Mouse (Mus musculus) frontal cortex, postnatal 25 days (tissue): Measurements from ENCODE around the gene Ddx20.

Experiments used
- DNase-seq, 2 experiments: peaks; one replicate each; pipeline ENCODE4 v3.0.0; 2022; ENCODE audit warnings: low spot score in 2 of 2

Gene Ddx20

DNA sequence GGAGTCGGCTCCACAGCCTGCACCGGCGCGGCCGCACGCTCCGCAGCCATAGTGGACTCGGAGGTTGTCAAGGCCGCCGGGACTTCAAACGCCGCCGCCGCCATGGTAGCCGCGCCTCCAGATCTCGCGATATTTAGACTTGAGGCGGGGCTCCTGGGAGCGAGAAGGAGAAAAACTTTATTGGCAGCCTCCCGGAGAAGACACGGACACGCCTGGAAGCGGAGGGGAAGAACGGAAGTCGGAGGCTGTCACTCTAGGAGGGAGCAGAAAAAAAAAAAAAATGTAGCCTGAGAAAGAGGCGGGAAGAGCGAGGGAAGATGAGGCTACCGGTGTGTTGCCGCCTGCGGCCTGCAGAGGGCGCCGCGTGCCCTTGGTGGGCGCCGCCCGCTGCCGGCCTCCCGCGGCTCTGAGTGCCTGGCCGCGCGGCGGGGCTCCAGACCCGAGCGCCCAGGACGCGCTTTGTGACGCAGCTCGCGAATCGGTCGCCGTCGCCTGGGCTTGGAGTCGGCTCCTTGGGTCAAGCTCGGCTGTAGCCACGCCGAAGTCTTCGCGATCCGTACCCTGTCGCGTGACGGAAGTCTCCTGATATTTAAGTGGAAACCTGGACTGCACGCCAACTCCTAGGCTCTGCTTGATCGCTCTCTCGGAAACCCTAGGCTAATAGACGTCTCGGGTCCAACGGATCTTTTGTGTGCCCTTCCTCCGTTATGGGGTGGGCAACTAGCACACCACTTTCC is at the start of gene Ddx20:
Gene Ddx20, minus strand, starts transcription at position 251 of the 737 bp plus-strand sequence.
- DNase-seq = peak; percentile 74 to 81

GRCm38 (mm10) chr3:105737070-105737469 is 49.7 kb upstream of the Ddx20 start:
- DNase-seq = no peak

- no peak for DNase-seq
These were observed 48.8 kb upstream of the Ddx20 start for GRCm38 (mm10) chr3:105736148-105736547.

DNA sequence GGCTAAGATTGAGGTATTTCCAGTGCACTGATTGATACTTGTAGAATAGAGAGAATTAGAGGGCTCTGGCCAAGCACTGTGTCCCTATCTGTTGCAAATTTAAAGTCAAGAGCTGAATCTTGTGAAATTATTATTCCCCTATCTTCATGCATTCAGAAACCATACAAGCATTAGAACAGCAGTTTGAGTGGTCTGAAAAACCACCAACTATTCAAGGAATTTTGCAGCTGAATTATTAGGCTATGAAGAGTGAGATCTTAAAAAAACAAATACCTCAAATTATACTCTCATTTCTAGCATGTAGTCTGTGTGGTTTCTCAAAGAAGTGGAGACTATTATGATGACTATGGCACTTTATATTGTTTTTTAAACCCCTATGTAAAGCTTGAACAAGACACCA is 47.9 kb upstream of the Ddx20 start:
- DNase-seq = no peak

- no peak for DNase-seq
These were observed 46.2 kb upstream of the Ddx20 start for GRCm38 (mm10) chr3:105733538-105733937.

DNA sequence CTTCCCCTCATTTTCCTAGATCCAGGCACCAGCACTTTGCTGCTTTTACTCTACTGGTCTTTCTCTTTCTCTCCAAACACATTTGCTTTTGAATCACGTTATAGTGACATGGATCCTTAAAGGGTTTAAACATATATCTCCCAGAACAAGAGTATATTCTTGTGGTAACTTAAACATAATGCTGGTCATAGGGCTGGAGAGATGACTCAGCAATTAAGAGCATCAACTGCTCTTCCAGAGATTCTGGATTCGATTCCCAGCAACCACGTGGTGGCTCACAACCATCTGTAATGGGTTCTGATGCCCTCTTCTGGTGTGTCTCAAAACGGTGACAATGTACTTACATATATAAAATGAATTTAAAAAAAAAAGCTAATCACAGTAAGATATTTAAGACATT is 45.0 kb upstream of the Ddx20 start:
- no peak for DNase-seq

GRCm38 (mm10) chr3:105726037-105726436 is 38.7 kb upstream of the Ddx20 start:
- peak in 1 of 2 experiments; percentile 62 for DNase-seq

- no peak for DNase-seq
These were observed 35.1 kb upstream of the Ddx20 start for GRCm38 (mm10) chr3:105722510-105722909.

- no peak for DNase-seq
These were observed 34.4 kb upstream of the Ddx20 start for GRCm38 (mm10) chr3:105721681-105722201.

GRCm38 (mm10) chr3:105720514-105720913 is 33.1 kb upstream of the Ddx20 start:
- no peak for DNase-seq

DNA sequence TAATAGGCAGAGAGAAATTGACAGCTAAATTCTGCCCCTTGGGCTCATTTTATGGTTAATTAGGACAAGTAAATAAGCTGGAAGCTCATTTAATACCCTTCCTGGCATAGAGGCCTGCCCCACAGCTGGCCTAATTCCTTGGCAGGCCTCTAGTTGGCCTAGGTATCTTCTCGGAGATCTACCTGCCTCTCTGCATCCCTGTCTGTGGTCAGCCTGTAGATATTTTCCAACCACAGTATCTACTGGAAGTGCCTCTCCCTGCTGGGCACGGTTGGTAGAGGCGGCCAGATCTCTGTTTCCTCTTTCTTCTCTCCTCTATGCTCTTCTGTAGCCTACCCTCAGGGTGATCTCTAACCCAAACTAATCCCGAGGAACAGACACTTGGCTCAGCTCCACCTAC is 32.6 kb upstream of the Ddx20 start:
- no peak for DNase-seq

DNA sequence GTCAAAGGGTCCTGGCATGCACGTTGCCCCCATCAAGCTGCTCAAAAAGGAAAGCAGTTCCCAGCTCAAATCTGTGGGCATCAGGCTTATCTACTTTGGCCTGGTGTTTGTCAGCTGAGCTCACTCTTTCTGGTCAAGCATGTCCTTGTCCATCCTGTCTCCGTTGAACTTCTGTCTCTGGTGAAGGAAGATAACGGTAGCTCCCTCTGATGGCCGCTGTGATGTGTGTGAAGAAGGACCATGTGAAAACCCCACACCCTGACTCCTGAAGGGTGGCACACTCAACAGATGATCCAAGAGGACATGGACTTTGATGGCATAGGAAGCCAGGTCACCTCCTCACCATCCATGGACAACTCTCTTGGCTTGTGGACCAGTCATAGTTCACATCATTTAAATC is 31.4 kb upstream of the Ddx20 start:
- DNase-seq = no peak

- DNase-seq = no peak
These were observed 30.6 kb upstream of the Ddx20 start for GRCm38 (mm10) chr3:105717856-105718555.

- no peak for DNase-seq
These were observed 29.1 kb upstream of the Ddx20 start for GRCm38 (mm10) chr3:105716353-105717000.

- DNase-seq = no peak
These were observed 27.4 kb upstream of the Ddx20 start for GRCm38 (mm10) chr3:105714820-105715167.

DNA sequence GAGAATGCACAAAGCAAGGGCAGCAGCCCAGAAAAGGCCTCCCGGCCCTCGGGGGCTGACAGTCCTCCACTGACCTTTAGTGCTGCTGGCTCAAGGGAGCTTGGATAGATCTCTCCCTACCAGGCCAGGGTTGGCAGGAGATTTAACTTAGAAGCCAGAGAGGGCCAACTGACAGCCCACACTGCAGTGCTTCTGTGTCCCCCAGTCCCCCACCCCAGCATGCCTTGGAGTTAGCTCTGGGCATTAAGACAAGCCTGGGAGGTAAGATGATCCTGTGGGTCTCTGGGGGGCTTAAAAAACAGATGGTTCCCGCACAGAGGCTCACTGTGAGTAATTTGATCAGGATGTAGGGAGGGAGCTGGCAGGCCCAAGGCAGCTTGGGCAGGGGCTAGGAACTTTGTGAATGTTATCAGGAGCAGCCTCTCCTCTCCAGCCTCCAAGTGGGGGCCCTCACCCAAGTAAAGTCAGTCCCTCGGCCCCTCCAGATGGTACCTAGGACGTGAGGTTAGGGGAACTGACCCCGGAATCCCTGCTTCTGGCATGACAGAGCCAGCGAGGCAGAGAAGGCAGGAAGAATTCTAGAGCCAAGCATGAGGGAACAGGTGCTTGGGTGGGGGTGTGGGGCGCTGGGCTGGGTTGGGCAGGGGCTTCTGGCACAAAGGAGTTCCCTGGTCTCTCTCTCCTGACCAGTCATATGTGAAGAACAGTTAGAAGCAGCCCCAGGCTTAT is 26.9 kb upstream of the Ddx20 start:
- DNase-seq = no peak

DNA sequence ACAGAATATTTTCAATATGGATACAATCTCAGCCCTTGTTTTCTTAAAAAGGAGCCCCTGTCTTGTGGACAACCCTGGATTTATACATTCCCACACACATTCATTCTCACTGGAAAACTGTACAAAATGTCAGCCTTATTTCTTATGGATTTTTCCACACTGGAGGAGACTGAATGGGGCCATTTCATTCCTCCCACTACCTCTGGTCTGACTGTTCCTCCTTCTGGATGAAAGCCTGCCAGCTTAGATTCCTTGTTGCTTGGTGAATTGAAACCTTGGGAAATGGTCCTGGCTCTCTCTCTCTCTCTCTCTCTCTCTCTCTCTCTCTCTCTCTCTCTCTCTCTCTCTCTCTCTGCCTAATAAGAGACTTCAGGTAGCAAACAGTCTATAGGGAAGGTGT is 25.5 kb upstream of the Ddx20 start:
- DNase-seq = no peak

DNA sequence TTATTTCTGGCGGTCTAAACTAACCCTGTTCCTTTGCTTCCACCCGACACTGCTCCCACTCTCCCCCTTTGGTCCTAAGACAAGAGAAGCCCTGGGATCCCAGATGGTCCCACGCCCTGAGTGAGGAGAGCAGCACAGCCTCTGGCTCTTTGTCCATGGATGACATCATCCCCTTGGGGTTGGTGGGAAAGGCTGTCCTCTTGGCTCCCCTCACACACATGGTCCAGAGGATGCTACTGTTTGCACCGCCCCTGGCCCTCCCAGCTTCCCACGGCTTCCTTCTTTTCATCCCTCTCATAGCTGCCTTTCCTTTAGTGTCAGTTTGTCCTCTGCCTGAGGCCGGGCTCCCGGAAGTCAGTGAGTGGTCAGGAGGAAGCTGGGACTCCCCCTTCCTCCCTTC is 24.4 kb upstream of the Ddx20 start:
- DNase-seq = no peak

GRCm38 (mm10) chr3:105710246-105710645 is 22.9 kb upstream of the Ddx20 start:
- no peak for DNase-seq

DNA sequence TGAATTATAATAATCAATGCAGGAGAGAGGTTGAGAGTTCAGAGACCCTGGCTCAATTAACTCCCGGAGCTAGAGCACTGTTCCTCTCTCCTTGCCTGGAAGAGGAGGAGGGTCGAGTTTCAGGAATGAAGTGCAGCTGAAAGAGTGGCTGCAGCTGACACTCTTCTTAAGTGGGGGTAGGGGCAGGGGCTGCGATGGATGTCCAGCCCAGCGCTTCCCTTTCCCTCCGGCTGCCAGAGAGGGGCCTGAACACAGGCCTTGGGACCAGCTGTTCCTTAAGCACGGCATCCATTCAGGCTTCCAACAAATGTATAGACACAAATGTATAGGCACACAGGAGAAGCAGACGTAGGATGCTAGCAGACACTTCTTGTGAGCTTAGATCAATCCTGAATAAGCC is 20.2 kb upstream of the Ddx20 start:
- no peak for DNase-seq

- DNase-seq = peak in 1 of 2 experiments; percentile 45
These were observed 19.1 kb upstream of the Ddx20 start for GRCm38 (mm10) chr3:105706366-105707020.
